Mouse (Mus musculus): ENCODE data around the gene Vps13d. TPM values are rescaled to one million over a fixed set of nuclear protein-coding genes. Genes with fewer than 3 reads are reported as not detected.

Gene Vps13d
- polyA plus RNA-seq, 1 experiment from 2014 or later = 6.6 TPM

- 74% methylated on average over 2 of the region's 2 CpGs for WGBS
- Histone ChIP-seq H3K9ac (no peak overlapping the region), H3K27me3 (replicated peaks) (no peaks in the 10 kb centered on the region), H3K27ac (replicated peaks) (no peak overlapping the region), H3K4me3 (no peak overlapping the region), H3K4me2 (no peak overlapping the region), H3K9me3 (no peaks in the 10 kb centered on the region), H3K4me1 (peaks cover 6% of the 10 kb centered on the region; the same call in 1 of the 2 replicates), H3K36me3 (peaks cover 85% of the 10 kb centered on the region)
- ATAC-seq (ENCODE audit: extremely low read depth, insufficient number of reproducible peaks, low FRiP score, low TSS enrichment) = no peak
Observed at GRCm38 (mm10) chr4:145104917-145105316, 89.9 kb downstream of the Vps13d start.

DNA sequence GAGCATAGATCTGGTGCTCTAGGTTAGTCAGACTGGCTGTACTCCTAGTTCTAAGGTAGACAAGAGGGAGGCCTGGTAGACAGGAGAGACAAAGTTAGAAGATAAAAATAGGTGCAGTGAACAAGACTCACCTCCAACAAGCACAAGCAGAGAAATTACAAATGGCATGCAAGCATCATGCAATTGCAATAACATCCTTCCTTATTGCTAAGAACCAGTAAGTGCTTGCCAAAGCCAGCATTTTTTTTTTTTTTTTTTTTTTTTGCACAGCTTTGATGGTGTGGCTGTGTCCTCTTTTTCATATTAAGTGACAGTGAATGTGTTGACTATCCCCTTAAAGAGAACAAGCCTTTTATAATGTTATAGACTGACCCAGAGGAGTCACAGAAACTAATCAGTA lies 91.2 kb downstream of the Vps13d start:
- no peak for ATAC-seq (ENCODE audit: extremely low read depth, insufficient number of reproducible peaks, low FRiP score, low TSS enrichment)
- H3K27me3 ChIP-seq (replicated peaks) = no peaks in the 10 kb centered on the region
- peaks cover 85% of the 10 kb centered on the region for H3K36me3 ChIP-seq
- H3K27ac ChIP-seq (replicated peaks) = no peak overlapping the region
- H3K4me2 ChIP-seq = no peak overlapping the region
- no peaks in the 10 kb centered on the region for H3K9me3 ChIP-seq
- H3K9ac ChIP-seq = no peak overlapping the region
- H3K4me3 ChIP-seq = no peak overlapping the region
- no peaks in the 10 kb centered on the region for H3K4me1 ChIP-seq

DNA sequence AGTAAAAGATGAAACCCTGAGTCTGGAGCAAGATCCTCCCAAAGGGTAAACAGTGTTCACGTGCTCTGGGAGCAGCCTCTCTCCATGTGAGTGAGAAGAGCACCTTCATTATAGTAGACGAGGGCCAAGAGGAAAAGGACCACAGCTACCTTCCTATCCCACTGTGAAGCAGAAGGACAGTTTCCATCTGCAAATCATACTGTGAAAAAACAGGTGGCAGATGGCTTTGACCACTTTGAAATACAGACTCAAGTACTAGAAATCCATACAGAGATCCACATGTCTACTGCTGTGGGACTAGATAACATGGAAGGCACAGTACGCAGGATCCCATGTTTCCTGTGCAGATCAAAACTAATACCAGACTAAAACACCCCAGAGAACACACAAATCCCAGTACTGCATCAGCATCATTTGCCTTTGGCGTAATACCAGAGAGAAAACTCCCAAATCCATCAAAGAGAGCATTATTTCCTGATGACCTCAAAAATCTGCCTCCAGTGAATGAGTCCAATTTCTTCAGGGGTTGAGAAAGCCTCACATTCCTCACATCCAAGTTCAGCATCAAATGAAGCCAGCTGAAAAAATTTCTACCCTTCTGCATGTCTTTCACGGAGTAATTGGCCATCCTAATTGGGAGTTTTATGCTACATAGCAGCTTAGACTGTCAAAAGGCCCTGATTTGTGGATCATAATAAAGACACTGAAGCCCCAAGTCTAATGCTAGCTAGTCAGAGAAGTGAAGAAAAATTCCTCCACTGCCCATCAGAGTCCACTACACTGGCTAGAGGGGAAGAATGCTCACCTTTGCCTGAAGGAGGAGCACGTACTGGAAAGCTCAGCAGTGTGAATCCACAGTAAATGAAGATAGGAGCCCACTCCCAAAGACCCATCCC lies 92.7 kb downstream of the Vps13d start:
- no peak for ATAC-seq (ENCODE audit: extremely low read depth, insufficient number of reproducible peaks, low FRiP score, low TSS enrichment)
- Histone ChIP-seq H3K9me3 (no peaks in the 10 kb centered on the region), H3K27ac (replicated peaks) (no peak overlapping the region), H3K27me3 (replicated peaks) (no peaks in the 10 kb centered on the region), H3K9ac (no peak overlapping the region), H3K4me3 (no peak overlapping the region), H3K36me3 (peaks cover 84% of the 10 kb centered on the region), H3K4me1 (no peaks in the 10 kb centered on the region), H3K4me2 (no peak overlapping the region)
- 78% methylated on average over 6 of the region's 6 CpGs for WGBS

DNA sequence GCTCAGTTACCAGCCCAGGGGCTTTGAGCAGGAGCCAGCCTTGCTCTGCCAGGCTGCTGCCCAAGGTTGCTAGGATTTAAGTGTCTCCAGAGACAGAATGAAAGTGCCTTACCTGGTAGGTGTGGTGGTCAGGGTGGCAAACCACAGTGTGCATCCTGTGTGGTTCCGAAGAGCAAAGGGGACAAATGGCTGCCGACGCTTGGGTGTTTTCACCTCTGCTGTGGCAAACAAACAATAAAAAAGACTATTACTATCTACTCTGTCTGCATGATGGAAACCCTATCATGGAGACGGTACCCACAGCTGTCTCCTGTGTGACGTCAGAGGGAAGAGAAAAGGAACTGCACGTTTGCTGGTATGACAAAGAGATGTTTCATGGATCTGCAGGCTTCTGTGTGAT lies 95.0 kb downstream of the Vps13d start:
- Histone ChIP-seq H3K9ac (no peak overlapping the region), H3K27me3 (replicated peaks) (no peaks in the 10 kb centered on the region), H3K4me2 (no peak overlapping the region), H3K4me3 (no peak overlapping the region), H3K4me1 (no peaks in the 10 kb centered on the region), H3K36me3 (peaks cover 84% of the 10 kb centered on the region), H3K27ac (replicated peaks) (no peak overlapping the region), H3K9me3 (no peaks in the 10 kb centered on the region)
- no peak for ATAC-seq (ENCODE audit: extremely low read depth, insufficient number of reproducible peaks, low FRiP score, low TSS enrichment)
- 82% methylated on average over 6 of the region's 6 CpGs for WGBS

GRCm38 (mm10) chr4:145099344-145099743 lies 95.5 kb downstream of the Vps13d start:
- 69% methylated on average over 1 of the region's 1 CpGs for whole genome bisulfite sequencing
- peaks cover 84% of the 10 kb centered on the region for H3K36me3 ChIP-seq

DNA sequence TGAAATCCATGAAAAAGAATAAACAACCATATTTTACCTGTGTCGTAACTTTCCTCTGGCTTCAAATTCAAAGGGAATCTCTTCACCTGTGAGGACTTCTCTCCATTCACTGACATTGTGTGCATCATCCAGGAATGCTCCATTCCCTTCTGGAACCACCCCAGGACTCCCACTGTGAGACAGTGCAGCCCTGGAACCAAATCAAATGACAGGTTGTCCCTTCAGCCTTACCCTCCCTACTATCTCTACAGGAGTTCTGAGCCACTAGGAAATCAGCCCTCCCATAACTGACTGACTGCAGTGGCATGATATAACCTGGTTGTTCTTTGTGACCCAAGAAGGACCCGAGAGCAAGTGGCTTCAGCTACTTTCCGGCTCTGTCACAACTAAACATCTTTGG lies 96.8 kb downstream of the Vps13d start:
- WGBS = 88% methylated on average over 3 of the region's 3 CpGs
- H3K9me3 ChIP-seq = no peaks in the 10 kb centered on the region
- H3K4me1 ChIP-seq = no peaks in the 10 kb centered on the region
- no peak overlapping the region for H3K9ac ChIP-seq
- no peak for ATAC-seq (ENCODE audit: extremely low read depth, insufficient number of reproducible peaks, low FRiP score, low TSS enrichment)
- no peaks in the 10 kb centered on the region for H3K27me3 ChIP-seq (replicated peaks)
- H3K4me3 ChIP-seq = no peak overlapping the region
- H3K36me3 ChIP-seq = peaks cover 84% of the 10 kb centered on the region
- no peak overlapping the region for H3K4me2 ChIP-seq
- no peak overlapping the region for H3K27ac ChIP-seq (replicated peaks)

More at GRCm38 (mm10) chr4:145099344-145099743, 95.5 kb downstream of the Vps13d start:
- Histone ChIP-seq H3K9me3 (no peaks in the 10 kb centered on the region), H3K9ac (no peak overlapping the region), H3K4me1 (no peaks in the 10 kb centered on the region), H3K4me2 (no peak overlapping the region), H3K27me3 (replicated peaks) (no peaks in the 10 kb centered on the region), H3K27ac (replicated peaks) (no peak overlapping the region), H3K4me3 (no peak overlapping the region)
- ATAC-seq (ENCODE audit: extremely low read depth, insufficient number of reproducible peaks, low FRiP score, low TSS enrichment) = no peak

GRCm38 (mm10) chr4:145096481-145097039 lies 98.2 kb downstream of the Vps13d start:
- Histone ChIP-seq H3K4me3 (no peak overlapping the region), H3K27ac (replicated peaks) (no peak overlapping the region; the same call in 1 of the 2 replicates), H3K4me1 (no peaks in the 10 kb centered on the region), H3K4me2 (no peak overlapping the region), H3K9me3 (no peaks in the 10 kb centered on the region), H3K36me3 (peaks cover 84% of the 10 kb centered on the region), H3K9ac (no peak overlapping the region), H3K27me3 (replicated peaks) (no peaks in the 10 kb centered on the region)
- 85% methylated on average over 5 of the region's 5 CpGs for WGBS
- ATAC-seq (ENCODE audit: extremely low read depth, insufficient number of reproducible peaks, low FRiP score, low TSS enrichment) = no peak

GRCm38 (mm10) chr4:145086509-145086908 lies 108.3 kb downstream of the Vps13d start:
- no peak for ATAC-seq (ENCODE audit: extremely low read depth, insufficient number of reproducible peaks, low FRiP score, low TSS enrichment)
- H3K9me3 ChIP-seq = no peaks in the 10 kb centered on the region
- no peak overlapping the region for H3K27ac ChIP-seq (replicated peaks)

DNA sequence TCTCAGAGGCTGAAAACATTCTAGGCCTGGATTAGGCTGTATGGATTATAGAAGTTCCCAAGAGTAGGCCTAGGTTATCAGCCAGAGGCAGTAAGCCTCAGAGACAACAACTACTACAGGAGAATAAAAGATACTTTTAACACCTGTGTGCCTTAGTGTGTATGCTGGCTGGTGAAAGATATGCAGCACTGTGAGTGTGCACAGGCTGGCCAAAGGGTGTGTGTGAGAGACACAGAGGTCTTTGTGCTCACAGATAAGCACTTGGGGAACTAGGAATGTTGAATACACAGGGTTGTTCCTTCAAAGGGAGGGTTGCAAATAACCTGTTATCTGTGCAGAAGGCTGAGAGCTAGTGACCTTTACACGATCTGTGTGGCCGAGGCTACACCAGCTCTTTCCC lies 115.5 kb downstream of the Vps13d start:
- ATAC-seq (ENCODE audit: extremely low read depth, insufficient number of reproducible peaks, low FRiP score, low TSS enrichment) = no peak
- peaks cover 92% of the 10 kb centered on the region for H3K36me3 ChIP-seq
- no peak overlapping the region for H3K4me3 ChIP-seq
- WGBS = 30% methylated on average over 2 of the region's 2 CpGs
- H3K4me2 ChIP-seq = no peak overlapping the region
- H3K9me3 ChIP-seq = no peaks in the 10 kb centered on the region
- no peaks in the 10 kb centered on the region for H3K27me3 ChIP-seq (replicated peaks)
- no peak overlapping the region for H3K27ac ChIP-seq (replicated peaks)
- 0 out of 2 replicates have a peak, but pooled peaks cover 3% of the 10 kb centered on the region for H3K4me1 ChIP-seq
- H3K9ac ChIP-seq = no peak overlapping the region

More at GRCm38 (mm10) chr4:145086509-145086908, 108.3 kb downstream of the Vps13d start:
- H3K27me3 ChIP-seq (replicated peaks) = no peaks in the 10 kb centered on the region
- 76% methylated on average over 4 of the region's 4 CpGs for WGBS
- no peak overlapping the region for H3K9ac ChIP-seq
- no peak overlapping the region for H3K4me2 ChIP-seq
- 0 out of 2 replicates have a peak, but pooled peaks cover 3% of the 10 kb centered on the region for H3K4me1 ChIP-seq
- H3K36me3 ChIP-seq = peaks cover 86% of the 10 kb centered on the region
- no peak overlapping the region for H3K4me3 ChIP-seq

- Histone ChIP-seq H3K9ac (no peak overlapping the region), H3K27me3 (replicated peaks) (no peaks in the 10 kb centered on the region), H3K36me3 (peaks cover 94% of the 10 kb centered on the region), H3K9me3 (no peaks in the 10 kb centered on the region), H3K4me2 (no peak overlapping the region), H3K4me1 (no peaks in the 10 kb centered on the region), H3K27ac (replicated peaks) (no peak overlapping the region), H3K4me3 (no peak overlapping the region)
- WGBS = 63% methylated on average over 2 of the region's 2 CpGs
- no peak for ATAC-seq (ENCODE audit: extremely low read depth, insufficient number of reproducible peaks, low FRiP score, low TSS enrichment)
Observed at GRCm38 (mm10) chr4:145074276-145074675, 120.5 kb downstream of the Vps13d start.

- no peak for ATAC-seq (ENCODE audit: extremely low read depth, insufficient number of reproducible peaks, low FRiP score, low TSS enrichment)
- no peaks in the 10 kb centered on the region for H3K4me1 ChIP-seq
- H3K36me3 ChIP-seq = peaks cover 94% of the 10 kb centered on the region
- 93% methylated on average over 7 of the region's 7 CpGs for WGBS
- no peak overlapping the region for H3K9ac ChIP-seq
- H3K27me3 ChIP-seq (replicated peaks) = no peaks in the 10 kb centered on the region
- no peak overlapping the region for H3K27ac ChIP-seq (replicated peaks)
- H3K4me3 ChIP-seq = no peak overlapping the region
- H3K9me3 ChIP-seq = no peaks in the 10 kb centered on the region
- no peak overlapping the region for H3K4me2 ChIP-seq
Observed at GRCm38 (mm10) chr4:145073728-145074127, 121.1 kb downstream of the Vps13d start.
